Mouse (Mus musculus) brown adipose tissue, adult 24 weeks (tissue): ENCODE measurements at regions not wholly inside any gene's neighbourhood (a gene's known extent, or its start where the extent isn't known, plus 50 kb on each side); places are given as distances from the start of the nearest gene placed in this dataset.

Source experiments
- H3K27ac ChIP-seq: fragments of 200-500 bp; replicated peaks from 2 replicates; pipeline ENCODE4 v1.5.1; 2012; ENCODE audit warnings: low read depth, mild to moderate bottlenecking, low read length
- H3K4me1 ChIP-seq: fragments of 200-500 bp; 2 replicates; pipeline ENCODE4 v1.6.1; 2012; ENCODE audit warnings: low read length, mixed read lengths; ENCODE audit not compliant: control insufficient read depth, insufficient read depth, insufficient read length
- H3K4me3 ChIP-seq: fragments of 200-500 bp; 2 replicates; pipeline ENCODE4 v1.5.1; 2012; ENCODE audit warnings: low read depth, mild to moderate bottlenecking, low read length, moderate library complexity; ENCODE audit not compliant: insufficient read depth

DNA sequence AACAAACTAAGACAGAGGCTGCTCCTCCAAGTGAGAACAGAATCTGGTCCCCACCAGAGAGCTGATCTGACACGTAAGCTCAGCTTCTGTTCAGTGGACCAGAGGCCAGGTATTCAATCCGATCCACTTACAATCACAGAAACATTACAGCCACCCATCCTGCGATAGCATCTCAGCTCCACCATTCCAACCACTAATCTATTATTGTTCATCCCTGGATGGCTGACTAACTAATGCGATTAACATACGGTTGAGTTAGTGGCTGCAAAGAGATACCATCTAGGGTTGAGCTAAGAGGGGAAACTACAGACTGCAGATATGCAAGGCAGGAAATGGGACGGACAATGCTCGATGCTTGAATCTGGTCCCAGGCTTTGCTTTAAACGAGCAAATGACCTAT, 320.5 kb upstream of the Dynlrb2 start:
- Histone ChIP-seq H3K27ac (no peak overlapping the region), H3K4me1 (no peaks in the 10 kb centered on the region), H3K4me3 (no peak overlapping the region)

DNA sequence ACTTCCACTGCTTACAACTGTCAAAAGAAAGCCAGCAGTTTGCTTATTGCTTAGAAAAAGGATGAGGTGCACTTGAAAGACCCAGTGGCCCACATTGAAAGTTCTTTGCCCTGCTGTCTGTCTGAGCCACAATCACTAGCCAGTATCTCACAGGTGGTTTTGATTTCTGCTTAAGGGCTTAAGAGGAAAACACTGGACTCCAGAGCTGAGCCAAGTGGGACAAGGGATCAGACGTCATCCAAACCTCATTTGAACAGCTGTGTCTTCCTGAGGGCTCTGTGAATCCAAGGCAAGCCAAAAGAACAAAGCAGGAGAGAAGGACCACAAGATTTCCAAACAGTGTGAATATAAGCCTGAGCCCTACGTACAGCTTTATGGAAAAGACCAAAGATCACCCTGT, 326.8 kb upstream of the Dynlrb2 start:
- H3K4me3 ChIP-seq, result no peak overlapping the region
- H3K4me1 ChIP-seq, result no peaks in the 10 kb centered on the region
- H3K27ac ChIP-seq, result no peak overlapping the region; the same call in 1 of the 2 replicates

DNA sequence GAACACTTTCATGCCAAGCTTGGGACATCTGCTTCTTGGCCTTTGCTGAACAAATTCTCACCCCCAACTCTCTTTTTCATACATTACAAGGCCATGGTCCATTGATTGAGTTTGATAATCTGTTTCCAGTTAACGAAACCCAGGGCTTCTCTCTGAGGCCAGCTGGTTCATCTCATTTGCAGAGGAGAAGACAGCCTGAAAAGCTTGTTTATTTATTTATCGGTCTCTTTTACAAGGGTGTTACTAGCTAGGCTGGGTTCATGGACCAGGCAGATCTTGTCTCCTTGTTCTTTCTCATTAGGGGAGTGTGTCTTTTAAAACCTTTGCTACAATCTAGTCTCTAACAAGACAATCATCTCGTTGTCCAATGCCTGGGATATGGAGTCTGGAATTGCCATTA, 329.9 kb upstream of the Dynlrb2 start:
- Histone ChIP-seq H3K27ac (no peak overlapping the region), H3K4me1 (no peaks in the 10 kb centered on the region), H3K4me3 (no peak overlapping the region)

DNA sequence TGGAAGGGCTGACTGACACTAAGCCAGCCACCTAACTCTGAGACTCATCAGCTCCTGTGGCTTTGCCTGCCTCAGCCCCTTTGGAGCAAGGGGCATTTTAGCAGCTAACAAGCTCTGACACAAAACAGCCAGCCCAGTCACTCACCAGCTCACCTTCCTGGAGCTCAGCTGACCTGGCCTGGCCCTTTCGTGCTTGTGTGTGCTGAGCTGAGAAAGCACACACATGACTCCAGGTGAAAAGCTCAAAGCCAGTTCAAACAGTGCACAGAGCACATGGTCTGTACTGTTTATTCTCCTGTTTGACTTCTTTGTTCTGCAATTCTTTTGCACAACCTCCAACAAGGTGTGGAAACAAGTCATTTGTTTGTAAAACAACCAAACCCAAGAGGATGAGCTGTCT, 330.8 kb upstream of the Dynlrb2 start:
- Histone ChIP-seq H3K4me1 (no peaks in the 10 kb centered on the region), H3K4me3 (no peak overlapping the region), H3K27ac (no peak overlapping the region)

DNA sequence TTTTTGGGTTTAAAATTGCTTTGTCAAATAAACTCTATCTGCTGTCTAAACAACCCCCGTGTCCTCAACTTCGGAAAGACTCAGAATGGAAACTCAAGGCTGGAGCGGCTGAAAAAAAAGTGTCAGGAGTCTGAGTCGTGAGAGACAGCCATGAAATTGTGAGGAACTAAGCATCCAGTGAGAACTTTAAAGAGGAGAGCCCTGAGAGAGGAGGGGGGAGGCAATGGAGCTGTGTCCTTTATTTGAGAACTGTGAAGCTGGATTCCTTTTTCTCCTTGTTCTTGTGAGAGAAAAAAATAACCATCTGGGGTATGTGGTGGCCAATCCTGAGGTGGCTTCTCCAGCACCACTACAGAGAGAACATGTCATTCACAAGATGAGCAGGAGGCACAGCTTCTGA, 336.9 kb upstream of the Dynlrb2 start:
- H3K27ac ChIP-seq, result no peak overlapping the region
- H3K4me1 ChIP-seq, result no peaks in the 10 kb centered on the region
- no peak overlapping the region for H3K4me3 ChIP-seq

DNA sequence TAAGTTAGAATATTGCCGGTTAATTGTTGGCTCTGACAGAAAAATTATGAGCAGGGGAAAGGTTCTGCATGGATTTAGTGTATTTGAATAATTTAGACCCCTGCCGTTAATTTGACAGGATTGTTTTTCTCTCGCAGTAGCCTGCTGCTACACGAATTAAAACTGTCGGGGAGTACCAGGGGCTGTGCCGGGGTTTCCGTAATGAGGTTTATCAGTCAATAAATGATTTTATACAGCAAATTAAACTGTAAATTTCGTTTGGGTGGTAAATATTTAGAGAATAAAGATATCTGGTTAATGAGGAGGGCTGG, 339.8 kb upstream of the Dynlrb2 start:
- no peak overlapping the region for H3K4me3 ChIP-seq
- no peaks in the 10 kb centered on the region for H3K4me1 ChIP-seq
- H3K27ac ChIP-seq, result no peak overlapping the region

DNA sequence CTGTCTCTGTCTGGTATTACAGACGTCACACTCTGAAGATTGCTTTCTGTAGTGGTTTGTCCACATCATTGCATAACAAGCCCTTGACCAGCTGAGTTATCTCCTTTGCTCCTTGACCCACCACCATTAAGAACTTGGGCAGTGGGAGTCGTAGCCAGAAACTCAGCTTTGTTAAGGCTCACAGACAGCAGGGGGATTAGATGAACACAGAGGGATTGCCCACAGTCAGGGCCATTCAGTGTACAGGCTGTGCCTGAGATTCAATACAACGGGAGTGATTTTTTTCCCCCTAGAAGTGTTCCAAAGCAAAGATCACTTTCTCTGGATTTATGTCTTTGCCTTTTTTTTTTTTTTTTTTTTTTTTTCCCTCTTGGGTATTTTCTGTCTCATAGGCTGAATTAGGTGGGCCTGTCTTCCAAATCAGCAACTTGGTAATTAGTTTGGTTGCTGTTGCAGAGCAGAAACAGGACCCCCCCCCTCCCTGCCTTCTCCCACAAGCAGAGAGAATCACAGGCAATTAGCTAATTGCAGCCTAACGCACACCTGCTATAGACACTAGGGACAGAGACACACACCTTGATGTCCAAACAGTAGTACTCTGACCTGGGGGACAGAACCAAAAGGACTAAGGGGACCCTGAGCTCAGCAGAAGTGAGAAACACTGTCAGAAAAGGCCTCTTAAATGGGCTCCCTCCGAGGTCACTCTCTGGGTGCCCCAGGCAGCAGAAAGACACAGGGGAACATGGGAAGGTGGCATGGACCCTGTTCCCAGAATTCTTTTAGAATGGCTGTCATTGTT, 340.4 kb upstream of the Dynlrb2 start:
- H3K4me3 ChIP-seq, result no peak overlapping the region
- no peaks in the 10 kb centered on the region for H3K4me1 ChIP-seq
- H3K27ac ChIP-seq, result no peak overlapping the region

DNA sequence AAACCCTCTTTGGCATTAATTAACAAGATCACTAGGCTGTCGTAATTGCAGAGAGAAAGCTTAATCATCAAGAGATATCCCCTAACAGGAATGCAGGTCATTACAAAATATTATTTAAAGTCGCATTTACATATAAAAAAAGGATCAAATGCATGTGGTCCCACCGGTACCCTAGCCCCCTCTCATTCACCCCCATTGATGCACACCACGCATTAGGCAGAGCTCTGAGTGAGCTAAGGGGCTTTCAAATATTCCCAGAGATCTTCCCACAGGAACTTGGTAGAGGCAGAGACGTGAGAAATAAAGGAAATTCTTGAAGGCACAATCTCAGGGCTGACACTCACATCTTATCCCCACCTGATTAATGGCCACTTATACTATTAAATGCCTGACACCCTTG, 343.8 kb upstream of the Dynlrb2 start:
- Histone ChIP-seq H3K4me3 (no peak overlapping the region), H3K27ac (no peak overlapping the region), H3K4me1 (no peaks in the 10 kb centered on the region)

DNA sequence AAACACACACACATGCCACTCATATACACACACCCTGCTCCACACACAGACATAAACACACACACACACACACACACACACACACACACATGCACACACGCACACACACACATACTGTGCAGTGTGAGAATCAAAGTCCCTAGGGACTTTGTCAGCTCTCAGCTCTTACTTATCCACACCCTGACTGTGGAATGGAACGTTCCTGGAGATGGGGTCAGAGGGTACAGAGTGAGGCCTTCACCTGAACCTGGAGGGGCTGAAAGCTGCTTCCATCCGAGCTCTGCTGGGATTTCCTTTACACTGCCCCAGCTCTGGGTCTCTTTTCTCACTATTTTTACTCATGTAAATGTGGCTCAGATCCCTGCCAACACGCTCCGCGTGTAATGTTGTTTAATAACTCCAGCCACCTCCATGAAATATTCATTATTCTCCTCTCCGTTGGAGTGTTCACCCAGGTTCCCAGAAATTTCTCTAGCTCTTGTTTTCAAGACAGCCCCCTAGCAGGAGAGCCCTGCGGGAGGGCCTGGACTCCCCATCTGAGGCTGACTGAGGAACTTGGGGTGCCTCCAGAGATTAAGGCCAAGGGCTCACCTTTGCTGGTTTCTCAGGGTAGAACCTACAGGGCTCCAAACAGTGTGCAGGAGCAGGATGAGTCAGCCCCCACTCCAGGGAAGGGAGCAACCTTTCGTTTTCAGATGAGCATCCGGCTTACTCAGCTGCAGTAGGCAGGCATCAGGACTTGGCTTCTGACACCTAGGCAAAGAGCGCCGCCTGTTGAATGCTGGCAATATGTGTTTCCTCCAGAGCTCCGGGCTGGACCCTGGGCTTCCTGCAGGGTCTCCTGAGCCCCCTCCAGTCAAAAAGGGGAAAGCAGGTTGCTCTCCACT, 360.8 kb upstream of the Dynlrb2 start:
- no peak overlapping the region for H3K4me3 ChIP-seq
- no peak overlapping the region for H3K27ac ChIP-seq
- no peaks in the 10 kb centered on the region for H3K4me1 ChIP-seq

DNA sequence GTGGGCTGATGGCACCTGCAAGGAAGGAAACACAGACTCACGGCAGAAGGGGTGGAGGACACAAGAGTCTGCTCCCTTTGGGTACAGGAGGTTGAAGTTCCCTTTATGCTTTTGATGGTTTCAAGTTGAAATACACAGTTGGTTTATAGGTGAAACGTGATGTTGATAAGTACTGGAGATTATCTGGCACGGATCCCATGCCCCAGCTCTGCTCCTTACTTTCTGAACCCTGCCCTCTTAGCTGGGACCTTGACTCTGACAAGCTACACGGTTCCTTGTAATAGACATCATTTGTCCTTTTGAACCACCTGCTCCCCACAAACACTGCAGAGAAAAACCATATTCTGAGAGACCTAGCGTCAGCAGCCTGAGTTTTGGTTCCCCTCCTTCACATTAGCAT, 363.4 kb upstream of the Dynlrb2 start:
- Histone ChIP-seq H3K4me1 (no peaks in the 10 kb centered on the region), H3K27ac (no peak overlapping the region), H3K4me3 (no peak overlapping the region)

DNA sequence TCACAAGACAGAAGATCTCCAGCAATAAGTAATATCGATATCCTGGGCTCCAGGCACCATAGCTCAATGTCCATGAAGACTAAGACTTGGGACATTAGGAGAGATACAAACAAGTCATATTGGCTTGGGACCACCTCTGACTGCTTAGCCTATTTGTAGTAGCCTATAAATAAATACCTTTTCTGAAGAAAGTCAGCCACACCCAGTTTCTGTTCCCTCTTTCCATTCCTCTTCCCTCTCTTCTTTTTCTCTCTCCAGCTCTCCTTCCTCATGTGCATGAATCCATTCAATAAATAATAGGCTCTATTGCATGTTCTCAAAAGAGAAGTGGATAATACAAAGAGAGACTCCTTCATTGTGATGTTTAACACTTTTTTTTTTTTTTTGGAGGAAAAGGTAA, 364.8 kb upstream of the Dynlrb2 start:
- H3K4me1 ChIP-seq, result no peaks in the 10 kb centered on the region
- H3K4me3 ChIP-seq, result no peak overlapping the region
- H3K27ac ChIP-seq, result no peak overlapping the region

DNA sequence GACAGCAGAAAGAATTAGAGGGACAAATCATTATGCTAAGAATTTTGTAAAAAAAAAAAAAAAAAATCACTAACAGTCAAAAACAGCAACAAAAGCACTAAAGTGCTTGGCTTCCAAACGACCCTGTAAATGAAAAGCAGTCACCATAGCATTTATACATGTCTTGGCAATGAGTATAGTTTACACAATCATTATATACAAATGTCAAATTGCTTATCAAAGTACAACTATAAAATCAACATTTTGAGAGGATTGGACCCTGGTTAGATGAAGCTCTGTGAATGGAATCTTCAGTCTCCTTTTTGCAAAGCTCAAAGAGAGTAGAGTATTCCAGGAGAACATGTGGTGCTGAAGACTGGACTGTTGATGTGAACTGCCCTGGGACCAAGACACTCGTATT, 367.0 kb upstream of the Dynlrb2 start:
- Histone ChIP-seq H3K4me3 (no peak overlapping the region), H3K27ac (no peak overlapping the region), H3K4me1 (no peaks in the 10 kb centered on the region)

DNA sequence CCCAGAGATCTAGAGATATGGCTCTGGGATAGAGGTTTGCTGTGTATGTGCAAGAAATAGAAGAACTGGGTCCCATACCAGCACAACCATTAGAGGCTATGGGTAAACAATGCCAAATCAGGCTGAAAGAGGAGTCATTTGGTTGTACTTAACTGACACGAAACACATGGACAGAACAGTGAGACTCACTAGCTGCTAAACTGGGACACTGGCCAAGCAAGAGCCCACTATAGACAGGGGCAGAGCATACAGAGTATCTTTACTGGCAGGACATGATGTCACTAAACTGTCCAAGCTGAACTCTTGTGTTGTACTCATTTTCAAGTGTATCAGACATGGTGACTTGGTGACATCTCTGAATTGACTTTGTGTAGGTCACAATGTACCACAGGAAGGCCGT, 371.3 kb upstream of the Dynlrb2 start:
- H3K4me1 ChIP-seq, result no peaks in the 10 kb centered on the region
- H3K27ac ChIP-seq, result no peak overlapping the region
- no peak overlapping the region for H3K4me3 ChIP-seq

DNA sequence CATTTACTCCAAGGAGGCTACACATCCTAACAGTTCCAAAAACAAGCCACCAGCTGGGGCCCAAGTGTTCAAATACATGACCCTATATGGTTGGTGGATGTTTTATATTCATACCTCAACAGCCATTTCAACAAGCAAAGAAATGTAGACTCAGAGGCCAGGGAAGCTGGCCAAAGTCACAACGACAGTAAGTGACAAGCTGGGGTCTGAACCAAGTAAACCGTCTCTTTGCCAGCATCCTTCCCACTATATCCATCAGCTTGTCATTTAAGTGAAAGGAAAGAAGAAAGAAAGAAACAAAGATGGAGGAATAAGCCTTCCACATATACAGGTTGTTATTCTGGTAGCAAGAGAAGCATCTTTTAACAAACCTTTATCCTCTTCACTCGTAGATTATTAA, 371.7 kb upstream of the Dynlrb2 start:
- no peaks in the 10 kb centered on the region for H3K4me1 ChIP-seq
- no peak overlapping the region for H3K27ac ChIP-seq
- no peak overlapping the region for H3K4me3 ChIP-seq

DNA sequence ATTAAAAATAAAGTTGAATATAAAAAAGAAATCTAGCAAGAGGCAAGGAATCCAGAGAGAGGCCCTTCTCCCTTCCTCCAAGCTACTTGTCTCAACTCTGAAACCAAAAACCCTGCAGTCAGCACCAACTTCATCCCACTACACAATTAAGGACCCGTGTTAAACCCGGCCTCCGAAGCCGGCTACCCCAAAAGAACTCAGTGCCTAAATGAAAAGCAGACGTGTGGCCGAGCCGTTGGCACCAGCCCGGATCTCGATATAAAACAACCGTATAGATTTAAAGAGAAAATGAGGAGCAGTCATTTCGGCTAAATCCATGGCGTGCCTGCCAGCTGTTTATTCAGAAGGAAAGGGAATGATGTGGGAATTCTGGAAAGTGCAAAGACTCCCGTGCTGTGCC, 384.7 kb upstream of the Dynlrb2 start:
- H3K27ac ChIP-seq, result no peak overlapping the region
- H3K4me3 ChIP-seq, result no peak overlapping the region
- H3K4me1 ChIP-seq, result no peaks in the 10 kb centered on the region

DNA sequence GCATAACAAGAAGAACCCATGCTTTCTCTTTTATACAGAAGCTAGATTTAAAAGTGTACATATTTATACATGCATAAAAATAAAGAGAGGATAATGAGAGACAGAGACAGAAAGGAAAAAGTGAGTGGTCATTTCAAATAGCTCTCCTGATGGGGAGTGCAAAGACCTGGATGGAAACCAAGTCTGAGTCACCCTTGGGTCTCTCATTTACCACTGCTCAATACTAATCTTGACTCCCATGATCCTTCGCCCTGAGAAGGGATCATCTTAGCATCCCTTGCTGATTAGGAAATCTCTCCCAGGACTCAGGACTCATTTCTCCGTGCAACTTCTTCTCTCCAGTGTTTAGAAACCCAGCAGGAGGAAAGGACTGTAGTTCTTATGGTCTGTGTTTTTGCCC, 386.9 kb upstream of the Dynlrb2 start:
- no peak overlapping the region for H3K4me3 ChIP-seq
- no peaks in the 10 kb centered on the region for H3K4me1 ChIP-seq
- H3K27ac ChIP-seq, result no peak overlapping the region
